Mouse (Mus musculus) CH12.LX (cell line): ENCODE measurements around the gene 1700017D01Rik. TPM values are rescaled to one million over a fixed set of nuclear protein-coding genes. Genes with fewer than 3 reads are reported as not detected.
"Not testable (repeated sequence)": the region's sequence is repeated elsewhere in the genome, so short reads cannot be mapped to it uniquely, and the experiment has no call there.

Experiments
- DNase-seq: peaks from one replicate; pipeline ENCODE4 v3.0.0-alpha.2; 2013; ENCODE audit errors: extremely low read depth
- H3K27ac ChIP-seq: 2 replicates; pipeline ENCODE4 v1.5.1; 2012; ENCODE audit warnings: low read depth, mild to moderate bottlenecking, control low read depth, moderate library complexity; ENCODE audit not compliant: insufficient read depth
- H3K27me3 ChIP-seq: replicated peaks from 2 replicates; pipeline ENCODE3; 2012; ENCODE audit warnings: inconsistent platforms
- H3K36me3 ChIP-seq, 2 experiments: replicated peaks in 1 of 2; 2 replicates each; pipeline versions ENCODE3 to v1.6.1; 2012; ENCODE audit warnings: inconsistent platforms in 1 of 2, low read length in 1 of 2, mild to moderate bottlenecking in 1 of 2, mixed read lengths in 1 of 2, moderate library complexity in 1 of 2; ENCODE audit not compliant: control insufficient read depth in 1 of 2, insufficient read depth in 1 of 2
- H3K4me1 ChIP-seq, 2 experiments: 2 replicates each; pipeline ENCODE4 v1.6.1; 2012; ENCODE audit warnings: inconsistent platforms in 1 of 2, moderate library complexity in 1 of 2; ENCODE audit not compliant: insufficient read depth in 2 of 2, control insufficient read depth in 1 of 2
- H3K4me2 ChIP-seq: 2 replicates; pipeline ENCODE4 v1.6.1; 2012; ENCODE audit warnings: low read depth, mild to moderate bottlenecking, control low read depth; ENCODE audit not compliant: poor library complexity, insufficient read depth, severe bottlenecking
- H3K4me3 ChIP-seq, 3 experiments: fragments of 150-350 bp in 1 of 3; sonication (generic) in 1 of 3; replicated peaks in 1 of 3; 2 replicates each; pipeline versions ENCODE3 to v1.5.1; 2011 to 2012; ENCODE audit warnings: low read depth in 2 of 3, low read length in 2 of 3, mild to moderate bottlenecking in 2 of 3, moderate library complexity in 2 of 3, control low read depth in 1 of 3, improper control_type of control experiment in 1 of 3, inconsistent platforms in 1 of 3, mixed read lengths in 1 of 3; ENCODE audit not compliant: poor library complexity in 1 of 3
- H3K79me2 ChIP-seq: replicated peaks from 2 replicates; pipeline ENCODE4 v1.6.1; 2012; ENCODE audit warnings: mild to moderate bottlenecking, moderate library complexity; ENCODE audit not compliant: control insufficient read depth, poor library complexity, insufficient read depth, severe bottlenecking; ENCODE audit errors: extremely low read depth
- H3K9ac ChIP-seq: 2 replicates; pipeline ENCODE4 v1.6.1; 2012; ENCODE audit warnings: low read depth, mild to moderate bottlenecking, control low read depth, moderate library complexity; ENCODE audit not compliant: insufficient read depth
- H3K9me3 ChIP-seq: replicated peaks from 2 replicates; pipeline ENCODE3; 2012; ENCODE audit warnings: low read length, inconsistent platforms, mixed read lengths
- BHLHE40 ChIP-seq: IDR thresholded peaks from 2 replicates; pipeline ENCODE4 v1.6.1; 2011; ENCODE audit warnings: mild to moderate bottlenecking, low read depth, low read length, improper control_type of control experiment
- ETS1 ChIP-seq: conservative IDR thresholded peaks from 2 replicates; pipeline ENCODE4 v1.6.1; 2012; ENCODE audit warnings: low read depth, mild to moderate bottlenecking, inconsistent platforms, low read length, improper control_type of control experiment, moderate library complexity
- JUND ChIP-seq: conservative IDR thresholded peaks from 2 replicates; pipeline ENCODE4 v1.6.1; 2011; ENCODE audit warnings: low read depth, low read length, improper control_type of control experiment
- SIN3A ChIP-seq: IDR thresholded peaks from 2 replicates; pipeline ENCODE4 v1.6.1; 2012; ENCODE audit warnings: low read length, improper control_type of control experiment, inconsistent platforms
- SMC3 ChIP-seq: IDR thresholded peaks from 2 replicates; pipeline ENCODE4 v1.6.1; 2011; ENCODE audit warnings: low read depth, low read length, improper control_type of control experiment
- TBP ChIP-seq: conservative IDR thresholded peaks from 2 replicates; pipeline ENCODE4 v1.6.1; 2011; ENCODE audit warnings: low read depth, low read length, improper control_type of control experiment
- ZC3H11A ChIP-seq: IDR thresholded peaks from 2 replicates; pipeline ENCODE4 v1.6.1; 2012; ENCODE audit warnings: low read depth, mild to moderate bottlenecking, inconsistent platforms, low read length, improper control_type of control experiment
- ZKSCAN1 ChIP-seq: IDR thresholded peaks from 2 replicates; pipeline ENCODE4 v1.6.1; 2012; ENCODE audit warnings: low read depth, inconsistent platforms, low read length, improper control_type of control experiment, borderline replicate concordance
- ZMIZ1 ChIP-seq: IDR thresholded peaks from 2 replicates; pipeline ENCODE4 v1.6.1; 2012; ENCODE audit warnings: low read depth, mild to moderate bottlenecking, inconsistent platforms, low read length, improper control_type of control experiment
- ZNF384 ChIP-seq: IDR thresholded peaks from 2 replicates; pipeline ENCODE4 v1.6.1; 2012; ENCODE audit warnings: low read depth, low read length, improper control_type of control experiment, inconsistent platforms
- dilution Hi-C: fragments of 300-500 bp; cut with MboI; formaldehyde crosslinking; loops from 2 replicates; pipeline ENCODE4 v1.14.3; 2020; ENCODE audit warnings: low sequenced_read_pairs; ENCODE audit not compliant: extremely low pct_unique_long_range_greater_than_20kb, extremely low pct_ligation_motif_present
- in situ Hi-C: fragments of 300-500 bp; cut with MboI; formaldehyde crosslinking; loops from 3 replicates; pipeline ENCODE4 v1.14.3; 2019; ENCODE audit warnings: low sequenced_read_pairs, low pct_ligation_motif_present, low pct_unique_long_range_greater_than_20kb, mixed read lengths
- polyA plus RNA-seq: library from polyadenylated mRNA; unstranded; fragments of >175 nt; gene quantifications from 2 replicates; pipeline ENCODE4 v1.2.1, GENCODE M21; 2012; ENCODE audit warnings: low read depth; ENCODE audit not compliant: insufficient read length
- total RNA-seq, 2 experiments: library from RNA; depleted of rRNA; stranded (reverse); fragments of 300-350 nt in 1 of 2; fragments of >200 nt in 1 of 2; gene quantifications; 2 replicates each; pipeline ENCODE4 v1.2.3; 2012 to 2014

The 1700017D01Rik gene
- total and polyA plus RNA-seq, 3 experiments, result not detected

DNA sequence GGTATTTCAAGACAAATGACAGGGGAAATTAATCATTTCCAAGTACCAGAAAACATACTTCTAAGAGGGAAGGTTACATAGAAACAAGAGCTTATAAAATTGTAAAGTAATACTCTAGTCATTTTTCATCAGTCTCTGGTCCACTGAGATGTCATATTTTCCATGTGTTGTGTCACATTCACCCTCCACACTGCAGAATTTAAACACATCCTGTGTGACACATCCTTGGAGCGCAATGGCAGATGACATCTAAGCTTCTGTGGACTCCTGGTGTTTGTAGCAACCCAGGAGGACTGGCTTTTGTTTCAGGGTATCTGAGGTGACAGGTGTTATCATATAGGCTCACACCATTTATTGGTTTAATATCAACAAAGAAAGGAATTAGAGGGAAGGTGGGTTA lies 974 bp downstream of the 1700017D01Rik start:
- H3K9me3 ChIP-seq, result no peaks in the 10 kb centered on the region
- H3K4me3 ChIP-seq, result no peak overlapping the region
- H3K27me3 ChIP-seq, result no peaks in the 10 kb centered on the region
- dilution Hi-C loops, result no loop called here
- no peak for TF ChIP-seq ZNF384
- TF ChIP-seq BHLHE40, result no peak
- no peak for TF ChIP-seq TBP
- TF ChIP-seq JUND, result peak; percentile 26; the same call in 1 of the 2 replicates
- no peak for TF ChIP-seq SIN3A
- TF ChIP-seq ZKSCAN1, result no peak
- TF ChIP-seq ZC3H11A, result no peak
- TF ChIP-seq ZMIZ1, result no peak
- H3K4me2 ChIP-seq, result no peak overlapping the region
- no peak overlapping the region for H3K9ac ChIP-seq
- peak; percentile 12 for DNase-seq
- in situ Hi-C loops, result no loop called here
- H3K36me3 ChIP-seq, result no peaks in the 10 kb centered on the region
- H3K79me2 ChIP-seq, result no peaks in the 10 kb centered on the region
- peaks cover 0 to 3% of the 10 kb centered on the region in 2 experiments; a peak in 1 of 4 replicates for H3K4me1 ChIP-seq
- no peak overlapping the region for H3K27ac ChIP-seq

DNA sequence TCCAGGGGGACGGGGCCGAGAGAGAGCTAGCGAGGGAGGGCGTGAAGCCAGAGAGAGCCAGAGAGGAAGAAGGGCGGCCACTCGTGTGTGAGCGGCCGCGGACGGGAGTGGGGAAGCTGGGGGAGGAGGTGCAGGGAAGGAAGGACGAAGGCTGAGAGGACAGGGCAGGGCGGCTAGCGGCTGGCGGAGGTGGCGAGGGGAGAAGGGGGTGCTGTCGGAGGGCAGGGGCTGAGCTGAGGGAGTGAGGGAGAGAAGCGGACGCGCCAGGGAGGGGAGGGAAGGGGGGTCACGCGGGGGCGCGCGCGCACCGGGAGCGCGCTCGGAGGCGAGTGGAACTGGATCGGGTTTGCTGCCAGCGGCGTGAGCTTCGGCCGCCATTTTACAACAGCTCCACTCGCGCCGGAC lies 9.7 kb downstream of the 1700017D01Rik start:
- H3K9ac ChIP-seq, DNase-seq, H3K36me3 ChIP-seq, dilution Hi-C loops, H3K27me3 ChIP-seq, in situ Hi-C loops, H3K27ac ChIP-seq, H3K4me3 ChIP-seq, H3K9me3 ChIP-seq, H3K79me2 ChIP-seq, H3K4me2 ChIP-seq: not testable (repeated sequence)
- H3K4me1 ChIP-seq, result peaks cover 2 to 22% of the 10 kb centered on the region in 2 experiments; a peak in 2 of 4 replicates

DNA sequence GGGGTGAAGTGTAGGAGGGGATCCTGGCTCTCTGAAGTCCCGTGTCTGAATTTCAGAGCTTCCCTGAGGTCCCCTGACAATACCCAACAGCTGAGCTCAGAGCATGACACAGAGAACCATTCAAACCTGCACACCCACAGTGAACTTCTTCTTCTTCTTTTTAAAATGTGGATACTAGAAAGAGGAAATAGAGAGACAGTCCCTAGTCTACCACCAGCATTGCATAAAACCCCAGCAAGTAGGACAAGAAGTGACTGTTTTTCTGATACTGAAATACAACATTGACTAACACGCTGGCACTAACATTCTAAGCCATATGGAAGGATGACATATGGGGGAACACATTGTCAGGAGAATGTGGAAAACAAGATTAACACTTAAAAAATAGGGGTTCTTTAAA lies 11.3 kb downstream of the 1700017D01Rik start:
- no peak for TF ChIP-seq SMC3
- peak; percentile 50 for TF ChIP-seq ETS1
- peak; percentile 56 for TF ChIP-seq BHLHE40
- Histone ChIP-seq H3K4me2 (peak overlapping the region; percentile 10; the same call in 1 of the 2 replicates), H3K4me3 (no peak overlapping the region), H3K79me2 (no peaks in the 10 kb centered on the region), H3K4me1 (peaks cover 2 to 22% of the 10 kb centered on the region in 2 experiments; a peak in 2 of 4 replicates), H3K9me3 (no peaks in the 10 kb centered on the region), H3K27ac (no peak overlapping the region), H3K27me3 (no peaks in the 10 kb centered on the region), H3K36me3 (no peaks in the 10 kb centered on the region), H3K9ac (no peak overlapping the region)
- in situ Hi-C loops (no loop called here), dilution Hi-C loops (no loop called here)
- DNase-seq, result peak; percentile 65
